Mouse (Mus musculus): Measurements from ENCODE around the gene Epha1.

The Epha1 gene

DNA sequence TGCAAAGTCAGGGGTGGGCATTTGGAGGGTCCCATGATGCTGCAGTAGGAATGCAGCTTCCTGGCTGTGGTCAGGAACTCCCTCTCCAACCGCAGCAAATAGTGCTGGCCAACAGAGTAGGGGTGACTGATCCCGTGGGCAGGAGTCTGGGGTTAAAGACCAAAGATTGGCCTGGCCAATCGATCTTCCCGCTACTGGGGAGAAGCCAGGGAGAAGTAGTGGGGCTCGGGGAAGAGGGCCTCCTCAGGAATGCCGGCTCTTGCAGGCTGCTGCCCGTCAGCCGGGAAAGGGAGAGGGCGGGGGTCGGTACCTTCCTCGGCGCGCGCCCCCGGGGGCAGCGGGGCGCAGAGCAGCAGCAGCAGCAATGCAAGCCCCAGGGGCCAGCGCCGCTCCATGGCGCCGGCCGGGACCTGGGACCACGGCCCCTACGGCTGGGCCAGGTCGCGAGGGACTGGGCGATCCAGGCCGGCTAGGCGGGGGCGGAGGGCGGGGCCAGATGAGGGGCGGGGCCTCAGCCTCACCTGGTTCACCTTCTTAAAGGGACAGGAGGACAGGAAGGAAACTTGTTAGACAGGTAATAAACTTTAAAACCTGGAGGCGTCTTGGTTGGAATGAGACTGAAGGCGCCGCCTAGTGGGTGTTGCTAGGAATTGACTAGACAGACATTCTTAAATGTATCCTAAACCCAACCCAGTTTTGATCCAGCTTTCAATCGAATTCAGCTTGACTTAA lies at the start of gene Epha1:
Gene Epha1, minus strand, starts transcription at position 453 of the 732 bp plus-strand sequence.
- in situ Hi-C loops (cut with MboI, MseI): loop anchor here (10.0 kb wide), 1 partner anchor 212 kb away; no protein-coding TSS in a partner anchor

DNA sequence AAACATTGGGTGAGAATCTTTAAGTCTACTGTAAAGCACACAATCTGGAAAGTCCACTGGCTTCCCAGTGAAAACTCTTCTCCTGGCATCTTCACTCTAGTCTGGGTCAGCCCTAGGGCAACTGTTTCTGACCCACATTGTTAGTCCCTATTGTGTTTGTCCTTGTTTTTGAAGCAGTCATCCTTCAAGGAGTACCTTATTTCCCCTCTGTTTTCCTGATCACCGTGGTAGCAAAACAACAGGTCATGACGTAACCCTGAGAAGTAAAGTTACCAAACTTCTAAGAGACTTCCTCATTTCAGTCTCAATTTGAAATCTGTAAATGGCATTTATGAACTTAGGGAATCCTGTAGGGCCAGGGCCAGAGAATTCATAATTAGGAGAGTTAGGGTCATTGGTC lies 48.4 kb upstream of the Epha1 start:
- in situ Hi-C loops (cut with MboI, MseI): no loop called here

GRCm38 (mm10) chr6:42419443-42419842 lies 46.4 kb upstream of the Epha1 start:
- in situ Hi-C loops (cut with MboI, MseI): no loop called here

DNA sequence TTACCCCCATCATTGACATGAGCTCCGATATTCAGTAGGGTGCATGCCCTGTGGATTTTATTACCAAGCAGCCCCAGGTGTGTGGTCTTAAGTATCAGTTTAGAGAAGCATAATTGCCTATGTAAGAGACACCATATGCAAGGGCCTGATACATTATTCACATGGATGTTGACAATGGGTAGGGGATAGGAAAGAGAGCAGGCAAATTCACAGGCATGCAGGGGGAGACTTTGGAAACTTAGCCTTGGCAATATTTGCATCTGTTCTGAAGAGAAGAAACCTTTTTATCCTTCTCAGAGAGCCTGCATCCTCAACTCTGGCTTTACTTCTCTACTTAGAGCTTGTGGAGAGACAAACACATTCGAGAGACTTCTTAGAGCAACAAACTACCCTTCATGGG lies 32.1 kb upstream of the Epha1 start, which contains the start of gene Tas2r135:
Gene Tas2r135, plus strand, starts transcription at position 301 of the 400 bp plus-strand sequence.
- in situ Hi-C loops (cut with MboI, MseI): no loop called here

GRCm38 (mm10) chr6:42399938-42400337 lies 26.9 kb upstream of the Epha1 start, which contains the start of gene Tas2r143:
Tas2r143 (plus strand) TSS chr6:42400238.
- in situ Hi-C loops (cut with MboI, MseI): no loop called here

DNA sequence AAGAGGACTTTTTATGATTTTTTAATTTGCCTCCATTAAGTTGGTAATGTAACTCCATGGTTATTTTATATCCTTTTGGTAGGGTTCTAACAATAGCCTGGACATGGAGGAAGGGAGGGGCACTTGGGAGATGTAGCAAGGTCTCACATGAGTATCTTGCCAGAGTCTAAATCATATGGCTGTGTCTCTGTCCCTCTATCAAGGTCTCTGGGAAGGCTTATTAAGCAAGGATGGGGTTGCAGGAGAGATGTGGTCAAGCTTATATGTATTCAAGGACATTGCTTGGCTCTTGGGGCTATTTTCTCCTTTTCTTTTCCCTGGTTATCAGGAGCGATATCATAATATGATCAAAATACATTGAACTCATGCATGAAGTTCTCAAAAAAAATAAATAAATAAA lies 25.9 kb upstream of the Epha1 start:
- in situ Hi-C loops (cut with MboI, MseI): no loop called here

DNA sequence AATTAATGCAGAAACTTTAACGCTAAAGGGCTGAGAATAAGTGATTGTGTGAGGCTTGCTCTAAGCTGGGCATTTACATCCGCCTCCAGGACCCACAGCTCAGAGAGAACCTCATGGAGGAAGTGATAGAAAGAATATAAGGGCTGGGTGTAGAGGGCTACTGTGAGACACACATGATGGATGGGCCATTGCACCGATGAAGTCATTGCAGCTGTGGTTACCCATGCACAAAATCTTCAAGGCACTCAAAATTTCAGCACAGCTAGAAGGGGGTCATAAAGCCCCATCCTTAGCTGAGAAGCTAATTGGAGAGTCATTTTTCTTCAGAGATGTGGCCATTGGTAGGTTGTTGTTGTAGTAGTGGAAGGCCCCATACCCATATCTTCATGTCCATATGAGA lies 25.2 kb upstream of the Epha1 start:
- in situ Hi-C loops (cut with MboI, MseI): no loop called here

- in situ Hi-C loops (cut with MboI, MseI): no loop called here
These were observed 24.1 kb upstream of the Epha1 start for GRCm38 (mm10) chr6:42397041-42397657.

- in situ Hi-C loops (cut with MboI, MseI): no loop called here
These were observed 23.1 kb upstream of the Epha1 start for GRCm38 (mm10) chr6:42395960-42396809.

GRCm38 (mm10) chr6:42391796-42392330 lies 18.8 kb upstream of the Epha1 start:
- in situ Hi-C loops (cut with MboI, MseI): no loop called here

DNA sequence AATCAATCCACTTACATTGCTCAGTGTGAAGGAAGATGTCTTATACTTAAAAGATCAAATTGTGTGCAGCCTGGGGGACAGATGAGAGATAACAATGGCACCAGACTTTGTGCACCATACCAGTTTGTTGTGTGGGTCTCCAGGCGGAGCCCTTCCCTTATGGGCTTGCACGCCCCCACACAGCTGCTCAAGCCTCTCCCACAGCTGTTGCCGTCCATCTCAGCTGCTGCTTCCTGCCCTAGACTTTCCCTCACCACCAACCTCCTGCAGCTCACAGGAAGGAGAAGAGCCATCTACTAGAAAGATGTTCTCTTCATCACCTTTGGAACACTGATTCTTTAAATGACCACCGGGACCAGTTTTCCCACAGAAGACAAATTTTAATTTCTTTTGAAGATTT lies 12.6 kb upstream of the Epha1 start:
- in situ Hi-C loops (cut with MboI, MseI): no loop called here

- in situ Hi-C loops (cut with MboI, MseI): loop anchor here (5.0 kb wide), 1 partner anchor 466 kb away; no protein-coding TSS in a partner anchor
These were observed 10.3 kb upstream of the Epha1 start for GRCm38 (mm10) chr6:42383360-42383759.

GRCm38 (mm10) chr6:42381916-42382381 lies 8.9 kb upstream of the Epha1 start:
- in situ Hi-C loops (cut with MboI, MseI): loop anchor here (5.0 kb wide), 1 partner anchor 465 kb away; no protein-coding TSS in a partner anchor

DNA sequence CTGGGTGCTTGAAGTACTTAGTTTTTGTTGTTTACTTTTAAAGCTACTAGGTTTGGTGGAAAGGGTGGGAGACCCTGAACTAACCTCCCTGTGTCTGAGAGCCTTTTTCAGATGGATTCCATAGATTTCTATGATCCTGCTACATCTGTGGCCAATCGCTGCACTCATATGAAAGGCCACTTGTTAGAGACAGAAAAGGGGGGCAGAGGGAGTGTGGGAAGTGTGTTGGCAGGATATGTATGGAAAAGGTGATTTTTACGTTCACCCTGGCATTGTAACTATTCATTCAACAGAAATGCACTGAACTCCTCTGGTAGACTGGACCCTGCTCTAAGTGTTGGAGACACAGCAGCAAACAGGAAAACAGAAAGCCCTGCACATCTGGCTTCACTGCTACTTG lies 8.2 kb upstream of the Epha1 start:
- in situ Hi-C loops (cut with MboI, MseI): loop anchor here (5.0 kb wide), 1 partner anchor 464 kb away; no protein-coding TSS in a partner anchor

GRCm38 (mm10) chr6:42380416-42381144 lies 7.5 kb upstream of the Epha1 start:
- in situ Hi-C loops (cut with MboI, MseI): loop anchor here (5.0 kb wide), 1 partner anchor 463 kb away; no protein-coding TSS in a partner anchor

- in situ Hi-C loops (cut with MboI, MseI): loop anchor here (10.0 kb wide), 1 partner anchor 205 kb away; no protein-coding TSS in a partner anchor
These were observed 6.5 kb upstream of the Epha1 start for GRCm38 (mm10) chr6:42379551-42379950.

- in situ Hi-C loops (cut with MboI, MseI): loop anchor here (10.0 kb wide), 1 partner anchor 208 kb away; no protein-coding TSS in a partner anchor
These were observed 4.2 kb upstream of the Epha1 start for GRCm38 (mm10) chr6:42377280-42377679.

DNA sequence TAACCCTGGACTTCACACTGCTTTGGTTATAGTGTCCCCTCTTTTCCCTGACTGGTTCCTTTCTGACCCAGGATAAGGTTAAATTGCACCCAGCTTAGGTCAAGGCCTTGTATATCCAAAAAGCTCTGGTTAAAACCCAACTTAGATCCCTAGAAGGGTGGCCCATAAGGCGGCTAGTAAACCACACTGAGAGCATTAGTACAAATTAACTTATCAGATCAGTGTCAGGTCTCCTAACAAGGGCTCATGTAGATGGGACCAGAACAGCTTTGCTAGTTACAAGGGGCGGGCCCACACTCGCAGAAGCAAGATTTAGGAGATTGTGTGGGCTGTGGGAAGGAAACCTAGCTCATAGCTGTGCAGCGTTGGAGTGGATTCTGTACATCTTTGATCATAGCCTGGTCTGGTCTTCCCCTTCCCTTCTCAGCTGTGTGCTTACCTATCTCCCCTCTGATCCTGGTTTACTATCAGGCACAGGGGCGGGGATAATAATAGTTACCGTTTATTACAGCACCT lies 3.5 kb upstream of the Epha1 start:
- in situ Hi-C loops (cut with MboI, MseI): loop anchor here (10.0 kb wide), 1 partner anchor 208 kb away; no protein-coding TSS in a partner anchor

GRCm38 (mm10) chr6:42376016-42376415 lies 2.9 kb upstream of the Epha1 start:
- in situ Hi-C loops (cut with MboI, MseI): loop anchor here (10.0 kb wide), 1 partner anchor 209 kb away; no protein-coding TSS in a partner anchor

DNA sequence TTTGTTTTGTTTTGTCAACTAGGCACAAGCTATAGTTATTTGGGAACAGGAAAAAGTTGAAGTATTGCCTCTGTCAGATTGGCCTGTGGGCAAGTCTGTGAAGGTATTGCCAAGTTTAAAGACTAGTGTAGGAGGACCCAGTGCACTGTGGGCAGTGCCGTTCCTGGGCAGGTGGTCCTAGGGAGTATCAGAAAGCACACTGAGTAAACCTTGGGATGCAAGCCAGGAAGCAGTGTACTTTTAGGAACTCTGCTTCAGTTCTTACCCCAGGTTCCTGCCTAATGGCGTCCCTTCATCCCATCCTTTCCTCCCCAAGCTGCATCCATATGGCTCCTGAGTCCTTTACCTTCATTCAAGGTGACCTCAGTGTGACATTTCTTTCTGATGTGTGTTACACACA lies 2.1 kb upstream of the Epha1 start:
- in situ Hi-C loops (cut with MboI, MseI): loop anchor here (10.0 kb wide), 1 partner anchor 210 kb away; no protein-coding TSS in a partner anchor

Data from regulatory T cell (primary cell).